Mouse (Mus musculus) ES-E14 (cell line): Measurements from ENCODE around the gene Fbxw8. TPM values are rescaled to one million over a fixed set of nuclear protein-coding genes. Genes with fewer than 3 reads are reported as not detected.

ENCODE experiments used
- DNase-seq: peaks from one replicate; pipeline ENCODE4 v3.0.0-alpha.2; 2013; ENCODE audit warnings: low read depth, low spot score
- H3K27ac ChIP-seq: 2 replicates; pipeline ENCODE4 v1.5.1; 2012; ENCODE audit warnings: low read depth, mild to moderate bottlenecking, low read length, moderate library complexity, mixed read lengths; ENCODE audit not compliant: poor library complexity, insufficient read depth, severe bottlenecking
- H3K36me3 ChIP-seq: 2 replicates; pipeline ENCODE4 v1.6.1; 2012; ENCODE audit warnings: mild to moderate bottlenecking, low read length, moderate library complexity, mixed read lengths; ENCODE audit not compliant: control insufficient read depth, poor library complexity, insufficient read depth, severe bottlenecking
- H3K4me1 ChIP-seq, 2 experiments: fragments of 150-350 bp in 1 of 2; sonication (generic) in 1 of 2; 2 replicates each; pipeline ENCODE4 v1.6.1; 2012; ENCODE audit warnings: low read length in 2 of 2, mild to moderate bottlenecking in 1 of 2, mixed read lengths in 1 of 2; ENCODE audit not compliant: control insufficient read depth in 2 of 2, insufficient read depth in 2 of 2, poor library complexity in 1 of 2
- H3K4me3 ChIP-seq, 2 experiments: fragments of 150-350 bp in 1 of 2; sonication (generic) in 1 of 2; 2 replicates each; pipeline ENCODE4 v1.5.1; 2012; ENCODE audit warnings: low read length in 2 of 2, low read depth in 1 of 2, mild to moderate bottlenecking in 1 of 2, mixed read lengths in 1 of 2; ENCODE audit not compliant: insufficient read depth in 1 of 2, poor library complexity in 1 of 2, severe bottlenecking in 1 of 2
- H3K9ac ChIP-seq: 2 replicates; pipeline ENCODE4 v1.6.1; 2012; ENCODE audit warnings: low read depth, mild to moderate bottlenecking, low read length, mixed read lengths; ENCODE audit not compliant: poor library complexity, insufficient read depth, severe bottlenecking
- H3K9me3 ChIP-seq: fragments of 150-350 bp; sonication (generic); 2 replicates; pipeline ENCODE4 v1.6.1; 2012; ENCODE audit warnings: low read depth, mild to moderate bottlenecking, low read length; ENCODE audit not compliant: control insufficient read depth, insufficient read depth
- CHD2 ChIP-seq: IDR thresholded peaks from 2 replicates; pipeline ENCODE4 v1.6.1; 2014; ENCODE audit warnings: mild to moderate bottlenecking, low read depth, low read length, inconsistent platforms
- HCFC1 ChIP-seq: IDR thresholded peaks from 2 replicates; pipeline ENCODE4 v1.6.1; 2012; ENCODE audit warnings: low read length, inconsistent platforms, borderline replicate concordance; ENCODE audit not compliant: insufficient read depth
- MAFK ChIP-seq: IDR thresholded peaks from 2 replicates; pipeline ENCODE4 v1.6.1; 2014; ENCODE audit warnings: mild to moderate bottlenecking, low read depth, low read length, inconsistent platforms; ENCODE audit not compliant: insufficient read depth
- ZC3H11A ChIP-seq: IDR thresholded peaks from 2 replicates; pipeline ENCODE4 v1.6.1; 2012; ENCODE audit warnings: low read depth, mild to moderate bottlenecking, inconsistent platforms, low read length, borderline replicate concordance
- ZNF384 ChIP-seq: IDR thresholded peaks from 2 replicates; pipeline ENCODE4 v1.6.1; 2012; ENCODE audit warnings: low read depth, low read length, inconsistent platforms
- in situ Hi-C, 2 experiments: fragments of 600-800 bp; cut with MboI; formaldehyde crosslinking; loops; one replicate each; pipeline ENCODE4 v1.15.1; 2025; ENCODE audit warnings: low sequenced_read_pairs in 2 of 2, inconsistent platforms in 1 of 2; ENCODE audit not compliant: unreplicated experiment in 2 of 2
- total RNA-seq: library from RNA; depleted of rRNA; stranded (reverse); fragments of 300-350 nt; gene quantifications from 2 replicates; pipeline ENCODE4 v1.2.3, GENCODE M21; 2012

Gene Fbxw8
- total RNA-seq, 1 experiment, result 46.2 TPM

- Histone ChIP-seq H3K4me3 (no peak overlapping the region), H3K36me3 (no peaks in the 10 kb centered on the region), H3K27ac (no peak overlapping the region), H3K9ac (no peak overlapping the region), H3K4me1 (peaks cover 7 to 28% of the 10 kb centered on the region in 2 experiments), H3K9me3 (no peaks in the 10 kb centered on the region)
- DNase-seq, result no peak
- in situ Hi-C loops, result no loop called here
- TF ChIP-seq HCFC1, result no peak
- TF ChIP-seq ZNF384, result no peak
- no peak for TF ChIP-seq MAFK
- no peak for TF ChIP-seq CHD2
- TF ChIP-seq ZC3H11A, result no peak
Measured at GRCm38 (mm10) chr5:118034632-118035031, 120.6 kb downstream of the Fbxw8 start.

- no peak overlapping the region for H3K27ac ChIP-seq
- H3K4me1 ChIP-seq, result peaks cover 7 to 26% of the 10 kb centered on the region in 2 experiments
- H3K9ac ChIP-seq, result no peak overlapping the region
- TF ChIP-seq MAFK (no peak), CHD2 (no peak), HCFC1 (no peak), ZC3H11A (no peak), ZNF384 (no peak)
- no peaks in the 10 kb centered on the region for H3K9me3 ChIP-seq
- in situ Hi-C loops, result no loop called here
- DNase-seq, result no peak
- H3K36me3 ChIP-seq, result no peaks in the 10 kb centered on the region
- H3K4me3 ChIP-seq, result no peak overlapping the region
Measured at GRCm38 (mm10) chr5:118033740-118034139, 121.5 kb downstream of the Fbxw8 start.

- no peak overlapping the region for H3K27ac ChIP-seq
- DNase-seq, result no peak
- H3K9me3 ChIP-seq, result no peaks in the 10 kb centered on the region
- H3K9ac ChIP-seq, result no peak overlapping the region
- no peak overlapping the region for H3K4me3 ChIP-seq
- TF ChIP-seq ZC3H11A (no peak), ZNF384 (no peak), CHD2 (no peak), MAFK (no peak), HCFC1 (no peak)
- H3K4me1 ChIP-seq, result peaks cover 5 to 26% of the 10 kb centered on the region in 2 experiments
- no peaks in the 10 kb centered on the region for H3K36me3 ChIP-seq
- in situ Hi-C loops, result no loop called here
Measured at GRCm38 (mm10) chr5:118033328-118033727, 121.9 kb downstream of the Fbxw8 start.

GRCm38 (mm10) chr5:118031508-118031907, 123.8 kb downstream of the Fbxw8 start:
- Histone ChIP-seq H3K4me1 (peaks cover 2 to 23% of the 10 kb centered on the region in 2 experiments; a peak in 2 of 4 replicates), H3K9ac (no peak overlapping the region), H3K9me3 (no peaks in the 10 kb centered on the region), H3K36me3 (no peaks in the 10 kb centered on the region), H3K4me3 (no peak overlapping the region), H3K27ac (no peak overlapping the region)
- in situ Hi-C loops, result no loop called here
- DNase-seq, result no peak
- TF ChIP-seq CHD2, result no peak
- no peak for TF ChIP-seq ZNF384
- TF ChIP-seq ZC3H11A, result no peak

- TF ChIP-seq HCFC1, result no peak
- no peak for TF ChIP-seq CHD2
- TF ChIP-seq MAFK, result no peak
- TF ChIP-seq ZNF384, result no peak
- no peak for TF ChIP-seq ZC3H11A
- in situ Hi-C loops, result no loop called here
- no peak overlapping the region for H3K27ac ChIP-seq
- H3K36me3 ChIP-seq, result no peaks in the 10 kb centered on the region
- no peaks in the 10 kb centered on the region for H3K9me3 ChIP-seq
- DNase-seq, result no peak
- peaks cover 0 to 25% of the 10 kb centered on the region in 2 experiments; a peak in 2 of 4 replicates for H3K4me1 ChIP-seq
- H3K4me3 ChIP-seq, result no peak overlapping the region
- no peak overlapping the region for H3K9ac ChIP-seq
Measured at GRCm38 (mm10) chr5:118031059-118031458, 124.2 kb downstream of the Fbxw8 start.
